Mouse (Mus musculus) heart, adult 2 months (tissue): ENCODE data around the gene Rab8b.

Experiments used
- CTCF ChIP-seq: fragments of 200-600 bp; IDR thresholded peaks from 2 replicates; pipeline ENCODE4 v1.8.1; 2022; ENCODE audit warnings: antibody characterized with exemption, mild to moderate bottlenecking, moderate library complexity
- EP300 ChIP-seq: fragments of 200-500 bp; IDR thresholded peaks from 2 replicates; pipeline ENCODE4 v1.6.1; 2011; ENCODE audit warnings: low read depth, low read length, control low read depth; ENCODE audit not compliant: insufficient read depth
- POLR2A ChIP-seq: fragments of 200-500 bp; IDR thresholded peaks from 2 replicates; pipeline ENCODE4 v1.6.1; 2011; ENCODE audit warnings: mild to moderate bottlenecking, low read depth, low read length, control low read depth; ENCODE audit not compliant: insufficient read depth

GRCm38 (mm10) chr9:66909922-66910321, 9.6 kb downstream of the Rab8b start:
- TF ChIP-seq EP300, result no peak
- TF ChIP-seq CTCF, result no peak
- no peak for TF ChIP-seq POLR2A
